Mouse (Mus musculus): ENCODE measurements at regions not wholly inside any gene's neighbourhood (a gene's known extent, or its start where the extent isn't known, plus 50 kb on each side); places are given as distances from the start of the nearest gene placed in this dataset.

GRCm38 (mm10) chr10:96969825-96970224 lies 353.0 kb downstream of the Btg1 start:
- DNase-seq = no peak

GRCm38 (mm10) chr10:96970737-96971136 lies 353.9 kb downstream of the Btg1 start:
- DNase-seq = no peak

- no peak for DNase-seq
Observed at GRCm38 (mm10) chr10:96971810-96972209, 355.0 kb downstream of the Btg1 start.

DNA sequence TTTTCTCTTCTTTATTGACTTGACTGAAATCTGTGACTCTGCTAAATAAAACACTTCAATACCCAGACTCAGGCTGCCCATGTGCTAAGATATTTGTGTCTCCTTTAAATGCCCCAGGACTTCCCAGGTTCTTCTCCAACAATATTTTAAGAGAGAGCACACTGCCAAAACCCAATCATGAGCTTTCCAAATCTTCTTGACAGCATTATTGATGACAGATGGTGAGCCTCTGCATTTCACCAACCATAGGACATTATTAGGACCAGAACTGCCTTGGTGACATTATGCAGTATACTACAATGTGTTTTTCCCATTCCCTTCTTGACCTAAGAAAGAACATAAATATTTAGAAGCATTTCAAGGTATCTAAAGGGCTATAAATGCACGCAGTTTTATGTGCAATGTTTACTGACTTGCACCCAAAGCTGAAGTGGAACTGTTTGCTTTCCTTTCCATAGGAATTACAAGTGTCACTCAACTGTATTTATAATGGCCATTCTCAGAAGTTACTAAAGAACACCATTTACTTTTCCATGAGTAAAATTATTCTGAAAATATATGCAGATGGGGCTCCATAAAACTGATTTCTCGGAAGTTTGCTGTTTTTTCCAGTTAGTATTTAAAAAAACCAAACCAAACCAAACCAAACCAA lies 357.6 kb downstream of the Btg1 start:
- no peak for DNase-seq

- DNase-seq = no peak
Observed at GRCm38 (mm10) chr10:96976691-96977090, 359.9 kb downstream of the Btg1 start.

GRCm38 (mm10) chr10:96980494-96980831 lies 363.7 kb downstream of the Btg1 start:
- DNase-seq = no peak

- no peak for DNase-seq
Observed at GRCm38 (mm10) chr10:96980832-96981515, 364.2 kb downstream of the Btg1 start.

GRCm38 (mm10) chr10:96981516-96981869 lies 364.7 kb downstream of the Btg1 start:
- no peak for DNase-seq

- no peak for DNase-seq
Observed at GRCm38 (mm10) chr10:97000871-97001270, 384.1 kb downstream of the Btg1 start.

- no peak for DNase-seq
Observed at GRCm38 (mm10) chr10:97008873-97009272, 392.1 kb downstream of the Btg1 start.

- DNase-seq = no peak
Observed at GRCm38 (mm10) chr10:97009859-97010258, 393.1 kb downstream of the Btg1 start.

DNA sequence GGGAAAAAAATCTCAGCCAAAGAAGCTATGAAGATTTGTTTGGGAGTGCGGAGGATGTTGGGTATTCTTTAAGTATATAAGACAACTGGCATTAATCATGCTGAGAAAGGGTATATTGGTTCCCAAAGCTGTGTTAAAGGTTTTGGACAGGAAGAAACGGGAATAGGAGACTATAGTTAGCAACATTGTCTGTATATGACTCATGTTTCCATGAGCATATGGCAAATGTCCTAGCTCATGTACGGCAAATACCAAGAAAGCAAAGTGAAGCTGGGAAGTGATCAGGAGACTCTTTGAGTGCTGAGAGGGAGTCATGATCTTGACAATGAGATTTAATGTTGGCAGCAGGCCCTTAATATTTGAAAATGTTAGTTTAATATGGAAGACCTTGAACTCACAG lies 401.8 kb downstream of the Btg1 start:
- no peak for DNase-seq

GRCm38 (mm10) chr10:97028776-97029175 lies 412.0 kb downstream of the Btg1 start:
- DNase-seq = no peak

DNA sequence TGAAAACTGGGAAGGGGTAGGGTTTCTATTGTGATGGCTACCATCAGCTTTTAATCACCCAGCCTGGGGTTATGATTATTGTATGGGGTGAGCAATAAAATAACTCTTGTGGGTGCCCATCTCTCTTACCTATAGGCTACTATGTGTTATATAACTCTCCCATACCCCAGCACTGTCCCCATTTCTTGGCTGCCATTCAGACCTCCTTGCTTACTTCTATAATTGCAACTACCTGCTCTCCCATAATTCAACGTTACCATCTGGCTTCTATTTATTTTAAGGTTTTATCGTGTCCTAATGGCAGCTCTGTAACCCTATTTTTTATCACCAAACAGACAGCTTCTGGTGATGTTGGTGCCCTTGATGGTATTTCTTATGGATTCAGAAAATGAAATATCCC lies 414.2 kb downstream of the Btg1 start:
- DNase-seq = no peak

- DNase-seq = no peak
Observed at GRCm38 (mm10) chr10:97035371-97035786, 418.6 kb downstream of the Btg1 start.

DNA sequence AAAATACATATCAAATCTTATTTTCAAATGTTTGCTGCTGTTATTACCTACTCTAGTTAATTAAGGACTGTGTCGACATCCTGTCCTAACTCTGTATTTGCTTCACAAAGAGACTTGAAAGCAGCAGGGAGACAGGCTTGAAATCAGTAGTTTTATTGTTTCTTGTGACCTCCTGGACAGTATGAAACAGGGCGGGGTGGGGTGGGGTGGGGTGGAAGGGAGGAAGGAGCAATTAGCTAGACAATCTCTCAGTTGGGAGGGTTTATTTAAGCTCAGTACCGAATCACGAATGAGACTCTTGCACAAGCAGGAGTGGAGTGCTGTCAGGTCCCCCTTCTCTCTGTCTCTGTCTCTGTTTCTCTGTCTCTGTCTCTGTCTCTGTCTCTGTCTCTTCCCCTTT lies 421.2 kb downstream of the Btg1 start:
- no peak for DNase-seq

GRCm38 (mm10) chr10:97047566-97047965 lies 430.8 kb downstream of the Btg1 start:
- no peak for DNase-seq

DNA sequence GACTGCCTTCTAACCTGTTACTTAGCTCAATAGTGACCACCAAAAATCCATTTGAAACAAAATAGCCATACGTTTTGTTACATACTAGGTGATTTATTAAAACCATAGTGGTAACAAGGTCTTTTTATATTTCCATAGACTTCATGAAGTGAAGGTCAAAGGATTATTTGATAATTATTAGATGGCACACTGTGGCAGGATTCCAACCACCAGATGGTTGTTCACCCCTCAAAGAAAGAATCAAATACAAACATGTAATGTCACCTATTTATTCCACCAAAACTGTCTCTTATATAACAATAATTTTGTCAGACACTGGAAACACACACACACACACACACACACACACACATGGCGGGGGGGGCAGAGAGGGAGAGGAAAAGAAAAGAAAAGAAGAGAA lies 431.2 kb downstream of the Btg1 start:
- no peak for DNase-seq

- no peak for DNase-seq
Observed at GRCm38 (mm10) chr10:97054472-97054871, 424.9 kb upstream of the Dcn start.

GRCm38 (mm10) chr10:97061961-97062360 lies 417.4 kb upstream of the Dcn start:
- no peak for DNase-seq

- no peak for DNase-seq
Observed at GRCm38 (mm10) chr10:97064546-97064945, 414.9 kb upstream of the Dcn start.

- no peak for DNase-seq
Observed at GRCm38 (mm10) chr10:97078022-97078473, 401.4 kb upstream of the Dcn start.

- DNase-seq = no peak
Observed at GRCm38 (mm10) chr10:97079575-97079974, 399.8 kb upstream of the Dcn start.

DNA sequence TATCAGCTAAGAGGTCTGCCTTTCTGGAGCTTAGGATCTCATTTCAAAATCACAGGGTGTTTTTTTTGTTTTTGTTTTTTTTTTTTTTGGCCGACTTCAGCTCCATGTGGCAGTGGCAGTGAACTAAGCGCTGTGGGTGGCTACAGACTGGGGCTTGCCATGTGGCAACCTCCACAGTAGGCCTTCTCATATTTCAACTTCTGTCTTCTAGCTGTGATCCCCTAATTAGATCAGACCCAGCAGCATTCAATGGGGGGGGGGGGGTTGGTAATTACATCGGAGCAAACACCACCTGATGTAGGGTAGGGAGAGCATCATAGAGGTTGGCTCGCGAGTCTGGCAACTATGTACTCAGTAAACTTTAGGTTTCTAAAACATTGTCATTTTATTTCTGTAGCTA lies 392.1 kb upstream of the Dcn start:
- no peak for DNase-seq

DNA sequence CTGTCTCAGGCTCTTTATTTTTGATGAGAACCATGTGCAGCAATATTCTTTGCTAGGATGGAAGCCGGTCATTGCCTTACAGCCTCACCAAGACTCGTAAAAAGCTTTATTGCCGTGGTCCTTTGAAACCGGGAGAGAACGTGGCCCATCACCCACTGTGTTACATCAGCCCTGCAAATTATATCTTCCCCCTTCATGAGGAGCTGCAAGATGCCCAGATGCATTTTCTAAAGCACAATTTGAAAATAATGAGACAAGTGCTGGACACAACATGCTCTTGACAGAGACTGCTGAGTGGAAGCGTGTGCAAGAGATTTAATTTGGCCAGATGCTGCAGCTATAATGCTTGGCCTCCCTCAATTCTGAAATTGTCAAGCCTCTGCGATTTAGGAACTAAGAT lies 389.2 kb upstream of the Dcn start:
- DNase-seq = no peak

All from lung, postnatal 36 days (tissue).